8 mouse cellular contexts compared by ENCODE assay signal in the genomic region with DNA sequence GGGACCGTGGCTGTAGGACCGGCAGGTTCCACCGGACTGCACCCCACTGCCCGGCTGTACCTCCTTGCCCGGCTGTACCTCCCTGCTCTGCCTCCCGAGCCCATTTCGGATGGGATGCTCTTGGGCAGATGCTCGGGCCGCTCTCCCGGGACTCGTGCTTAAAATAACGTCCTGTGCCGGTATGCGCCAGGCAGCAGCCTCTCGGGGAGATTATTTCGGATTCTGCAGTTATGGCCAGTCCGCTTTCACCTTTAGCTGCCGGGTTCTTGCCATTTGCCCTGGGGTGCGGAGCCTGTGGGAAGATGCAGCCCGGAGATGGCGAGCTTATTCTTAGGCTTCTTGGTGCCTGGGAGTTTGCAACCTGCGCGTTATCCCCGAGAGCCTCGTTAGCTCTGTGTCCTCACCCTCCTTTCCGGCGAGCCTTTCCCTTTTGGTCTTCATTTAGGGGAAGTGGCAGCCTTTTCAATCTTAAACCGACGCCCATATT. TPM values are rescaled to one million over a fixed set of nuclear protein-coding genes. Genes with fewer than 3 reads are reported as not detected.
DNase-seq lines count a peak whose midpoint lies in the region; ATAC-seq and TF ChIP-seq lines count a peak whose summit lies in the region.

No protein-coding gene starts in this region.

- H3K9me3 ChIP-seq in forebrain, embryonic 16.5 days (ENCODE audit: control insufficient read depth, low read length): no peaks in the 10 kb centered on the region
- H3K9me3 ChIP-seq in megakaryocyte, embryonic 14.5 days: no peaks in the 10 kb centered on the region
- H3K9me3 ChIP-seq in stomach, embryonic 15.5 days: no peaks in the 10 kb centered on the region

- H3K4me1 ChIP-seq in cerebellum, adult 2 months (ENCODE audit: control insufficient read depth, insufficient read depth, low read length): no peaks in the 10 kb centered on the region
- H3K4me1 ChIP-seq in forebrain, embryonic 16.5 days (replicated peaks; ENCODE audit: control insufficient read depth, insufficient read depth, low read length): peaks cover 18% of the 10 kb centered on the region
- peaks cover 35% of the 10 kb centered on the region for H3K4me1 ChIP-seq in megakaryocyte, embryonic 14.5 days
- 0 out of 2 replicates have a peak, but pooled peaks cover 4% of the 10 kb centered on the region for H3K4me1 ChIP-seq in stomach, embryonic 15.5 days

- TF ChIP-seq CTCF in cerebellum, adult 2 months (IDR thresholded peaks at IDR 0.05; ENCODE audit: borderline replicate concordance, insufficient read depth, low read depth, low read length): no peak

- peak overlapping the region; percentile 95 for H3K9ac ChIP-seq in forebrain, embryonic 16.5 days (replicated peaks; ENCODE audit: low read depth, low read length)
- H3K9ac ChIP-seq in stomach, embryonic 15.5 days: peak overlapping the region; percentile 67

- peak overlapping the region; percentile 77 for H3K4me2 ChIP-seq in forebrain, embryonic 16.5 days (ENCODE audit: low read length)
- peak overlapping the region; percentile 97 for H3K4me2 ChIP-seq in stomach, embryonic 15.5 days

- H3K27me3 ChIP-seq in cerebellum, adult 2 months (ENCODE audit: control insufficient read depth, insufficient read depth, low read length): no peaks in the 10 kb centered on the region
- H3K27me3 ChIP-seq in forebrain, embryonic 16.5 days (replicated peaks; ENCODE audit: control insufficient read depth, insufficient read depth, low read length): no peaks in the 10 kb centered on the region
- H3K27me3 ChIP-seq in megakaryocyte, embryonic 14.5 days (replicated peaks): peaks cover 3% of the 10 kb centered on the region
- H3K27me3 ChIP-seq in stomach, embryonic 15.5 days (replicated peaks): no peaks in the 10 kb centered on the region

- under 1% methylated on average over 29 of the region's 29 CpGs for WGBS in cerebellum, adult 2 months
- WGBS in forebrain, embryonic 16.5 days: under 1% methylated on average over 29 of the region's 29 CpGs
- WGBS in stomach, embryonic 15.5 days: 0% methylated on average over 29 of the region's 29 CpGs

- no peaks in the 10 kb centered on the region for H3K36me3 ChIP-seq in forebrain, embryonic 16.5 days (ENCODE audit: control insufficient read depth, insufficient read depth)
- no peaks in the 10 kb centered on the region for H3K36me3 ChIP-seq in megakaryocyte, embryonic 14.5 days (replicated peaks; ENCODE audit: low read length)
- no peaks in the 10 kb centered on the region for H3K36me3 ChIP-seq in stomach, embryonic 15.5 days

- no peak for TF ChIP-seq POLR2A in cerebellum, adult 2 months (IDR thresholded peaks at IDR 0.05; ENCODE audit: borderline replicate concordance, insufficient read depth, low read length)

- peak overlapping the region; percentile 91 for H3K27ac ChIP-seq in cerebellum, adult 2 months (ENCODE audit: insufficient read depth, low read length)
- H3K27ac ChIP-seq in forebrain, embryonic 16.5 days (ENCODE audit: low read length): peak overlapping the region; percentile 98
- peak overlapping the region; percentile 87 for H3K27ac ChIP-seq in stomach, embryonic 15.5 days

- peak; percentile 14 for ATAC-seq in forebrain, embryonic 16.5 days
- no peak; the same call in 1 of the 2 replicates for ATAC-seq in stomach, embryonic 15.5 days (ENCODE audit: insufficient read depth, low FRiP score, low read depth)

- DNase-seq in cerebellum, adult 2 months: no peak
- no peak for DNase-seq in cerebellum, postnatal 36 days
- DNase-seq in urinary bladder, postnatal 14 days (ENCODE audit: low spot score): peak; percentile 18
- no peak for DNase-seq in urinary bladder, postnatal 10 days (ENCODE audit: low spot score)
- peak; percentile 37 for DNase-seq in kidney, postnatal 10 days

- peak overlapping the region; percentile 95 for H3K4me3 ChIP-seq in cerebellum, adult 2 months (replicated peaks; ENCODE audit: insufficient read depth, low read depth, low read length)
- peak overlapping the region; percentile 70 for H3K4me3 ChIP-seq in forebrain, embryonic 16.5 days (replicated peaks; ENCODE audit: low read length)
- peak overlapping the region; percentile 98 for H3K4me3 ChIP-seq in megakaryocyte, embryonic 14.5 days (replicated peaks)
- H3K4me3 ChIP-seq in stomach, embryonic 15.5 days (replicated peaks): peak overlapping the region; percentile 79

RNA-seq across cellular contexts. Expression of a gene that starts 0.9 kb away (rescaled TPM):
- polyA plus RNA-seq in cerebellum, adult 2 months (2012; rRNA removed): 86.4 and 89.9 TPM in 2 replicates
- polyA plus RNA-seq in forebrain, embryonic 16.5 days (2015; fragmentation: Nextera tagmentation; extraction: Ambion mirVana): 32.9 and 34.5 TPM in 2 replicates
- polyA plus RNA-seq in megakaryocyte, embryonic 14.5 days (2012; ENCODE audit: insufficient read depth, low replicate concordance): 10.7 TPM in 1 of 2 replicates, not detected in the other
- polyA plus RNA-seq in stomach, embryonic 15.5 days (2015; fragmentation: Nextera tagmentation; extraction: Ambion mirVana): 11.5 and 12.9 TPM in 2 replicates

RNA-seq across cellular contexts. Expression of a gene that starts 34.3 kb away (rescaled TPM):
- 67.2 and 74.5 TPM in 2 replicates for polyA plus RNA-seq in cerebellum, adult 2 months (2012; rRNA removed)
- polyA plus RNA-seq in forebrain, embryonic 16.5 days (2015; fragmentation: Nextera tagmentation; extraction: Ambion mirVana): 233 and 249 TPM in 2 replicates
- polyA plus RNA-seq in megakaryocyte, embryonic 14.5 days (2012; ENCODE audit: insufficient read depth, low replicate concordance): 6.1 and 31.5 TPM in 2 replicates
- 297 and 306 TPM in 2 replicates for polyA plus RNA-seq in stomach, embryonic 15.5 days (2015; fragmentation: Nextera tagmentation; extraction: Ambion mirVana)

Comparison
In these comparisons a context has a peak if more than half of its experiments do, and no peak if none do; other contexts are left out.
1. DNase-seq: peak in urinary bladder, postnatal 14 days (single experiment) and kidney, postnatal 10 days (single experiment); none in cerebellum, adult 2 months (0 of 2), cerebellum, postnatal 36 days (0 of 2) and urinary bladder, postnatal 10 days (single experiment).
2. Peak in every context shown above with its lines, with median percentiles within 50 percentile points of each other: H3K27ac ChIP-seq and H3K4me3 ChIP-seq.